Mouse (Mus musculus) forebrain, embryonic 16.5 days (tissue): ENCODE measurements around the gene Wdr90. TPM values are rescaled to one million over a fixed set of nuclear protein-coding genes. Genes with fewer than 3 reads are reported as not detected.

Experiments used
- ATAC-seq: fragments of 200-750 bp; cut with Nextera tagmentation; 2 replicates; pipeline ENCODE4 v1.8.0; 2017; ENCODE audit warnings: mild to moderate bottlenecking, moderate library complexity
- H3K27ac ChIP-seq: fragments of 300-500 bp; sonication (generic); 2 replicates; pipeline ENCODE4 v1.5.1; 2014; ENCODE audit warnings: low read length, control low read depth
- H3K27me3 ChIP-seq: fragments of 300-500 bp; sonication (generic); replicated peaks from 2 replicates; pipeline ENCODE4 v1.6.1; 2014; ENCODE audit warnings: low read length; ENCODE audit not compliant: control insufficient read depth, insufficient read depth
- H3K36me3 ChIP-seq: fragments of 300-500 bp; sonication (generic); 2 replicates; pipeline ENCODE4 v1.6.1; 2014; ENCODE audit not compliant: control insufficient read depth, insufficient read depth
- H3K4me1 ChIP-seq: fragments of 300-500 bp; sonication (generic); replicated peaks from 2 replicates; pipeline ENCODE4 v1.6.1; 2014; ENCODE audit warnings: low read length; ENCODE audit not compliant: control insufficient read depth, insufficient read depth
- H3K4me2 ChIP-seq: fragments of 300-500 bp; sonication (generic); 2 replicates; pipeline ENCODE4 v1.6.1; 2014; ENCODE audit warnings: mild to moderate bottlenecking, low read length, control low read depth
- H3K4me3 ChIP-seq: fragments of 300-500 bp; sonication (generic); replicated peaks from 2 replicates; pipeline ENCODE4 v1.5.1; 2014; ENCODE audit warnings: mild to moderate bottlenecking, low read length, control low read depth
- H3K9ac ChIP-seq: fragments of 300-500 bp; sonication (generic); replicated peaks from 2 replicates; pipeline ENCODE4 v1.6.1; 2014; ENCODE audit warnings: low read depth, low read length, control low read depth
- H3K9me3 ChIP-seq: fragments of 300-500 bp; sonication (generic); 2 replicates; pipeline ENCODE4 v1.6.1; 2016; ENCODE audit warnings: low read length; ENCODE audit not compliant: control insufficient read depth
- WGBS: fragments of 180-500 bp; shearing (Covaris S2); extraction: QIAGEN DNeasy Blood & Tissue Kit; methylation state at CpG from one replicate; pipeline ENCODE4 v1.1.7; 2014; 5-methylcytosine and 5-hydroxymethylcytosine counted together
- polyA plus RNA-seq: library from polyadenylated mRNA; unstranded; fragments of >200 nt; fragmentation: Nextera tagmentation; extraction: Ambion mirVana; gene quantifications from 2 replicates; pipeline ENCODE4 v1.2.1, GENCODE M21; 2015

Gene Wdr90
- polyA plus RNA-seq, 1 experiment from 2014 or later, result 24.8 TPM

DNA sequence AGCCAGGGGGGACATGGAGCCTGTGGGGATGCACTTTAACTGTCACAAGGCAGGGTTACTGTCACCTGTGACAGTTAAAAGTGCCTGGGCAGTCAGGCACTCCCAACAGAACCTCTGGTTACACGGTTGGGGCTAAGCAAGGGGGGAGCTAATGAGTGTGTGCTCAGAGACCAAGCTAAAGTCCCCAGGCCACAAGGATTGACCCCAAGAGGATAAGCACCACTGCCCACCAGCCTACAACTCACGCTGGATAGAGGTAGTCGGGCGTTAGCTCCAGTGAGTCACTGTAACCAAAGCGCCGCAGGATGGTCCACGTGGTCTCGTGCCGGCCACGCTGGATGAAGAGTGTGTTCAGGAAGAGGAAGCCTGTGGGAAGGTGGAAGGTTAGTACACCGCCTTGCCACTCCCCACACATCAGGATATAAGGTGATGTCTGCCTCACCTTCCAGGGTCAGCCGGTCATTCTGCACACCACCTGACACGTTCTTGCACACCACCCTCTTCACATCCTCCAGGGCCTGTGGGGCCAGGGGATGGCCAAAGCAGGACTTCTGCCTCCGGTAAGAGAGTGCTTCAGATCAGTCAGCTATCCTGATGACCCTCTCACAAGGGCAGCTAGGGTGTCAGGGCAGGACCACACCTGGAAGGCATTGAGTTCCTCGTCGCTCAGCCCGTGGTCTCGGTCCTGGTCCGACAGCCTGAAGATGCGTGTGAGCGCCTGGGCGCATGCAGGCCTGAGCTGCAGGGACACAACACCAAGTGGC is 20.0 kb downstream of the Wdr90 start, which contains the start of gene Gm20683:
Gm20683 (minus strand) TSS at position 647 of the 764 bp plus-strand sequence.
- H3K36me3 ChIP-seq, result peaks cover 26% of the 10 kb centered on the region
- H3K27ac ChIP-seq, result no peak within 1 kb of the TSS
- no peak for ATAC-seq
- H3K4me1 ChIP-seq, result peaks cover 34% of the 10 kb centered on the region
- H3K4me2 ChIP-seq, result no peak within 1 kb of the TSS
- 93% methylated on average over 22 of the region's 22 CpGs for WGBS
- no peaks in the 10 kb centered on the region for H3K9me3 ChIP-seq
- no peaks in the 10 kb centered on the region for H3K27me3 ChIP-seq
- H3K9ac ChIP-seq, result no peak within 1 kb of the TSS
- H3K4me3 ChIP-seq, result no peak within 1 kb of the TSS

DNA sequence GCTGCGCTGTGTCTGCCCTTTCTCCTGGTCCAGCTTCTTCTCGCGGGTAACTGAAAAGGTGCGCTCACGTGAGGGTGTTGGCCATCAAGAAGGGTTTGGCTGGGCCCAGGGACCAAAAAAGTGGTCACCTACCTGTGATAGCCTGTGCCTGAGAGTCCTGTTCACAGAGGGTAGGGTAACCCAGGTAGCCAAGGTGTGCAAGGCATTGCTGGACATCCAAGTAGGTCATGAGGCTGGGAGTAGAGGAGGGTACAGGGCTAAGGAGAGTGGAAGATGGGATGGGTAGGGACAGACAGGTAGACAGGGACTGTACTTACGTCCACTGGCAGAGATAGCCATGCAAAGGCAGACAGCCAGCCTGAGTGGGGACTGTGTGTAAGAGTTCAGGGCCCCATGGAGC is 20.8 kb downstream of the Wdr90 start:
- ATAC-seq, result no peak
- no peak overlapping the region for H3K27ac ChIP-seq
- H3K27me3 ChIP-seq, result no peaks in the 10 kb centered on the region
- no peak overlapping the region for H3K9ac ChIP-seq
- no peaks in the 10 kb centered on the region for H3K9me3 ChIP-seq
- H3K4me2 ChIP-seq, result no peak overlapping the region
- peaks cover 41% of the 10 kb centered on the region for H3K4me1 ChIP-seq
- 91% methylated on average over 6 of the region's 6 CpGs for WGBS
- H3K4me3 ChIP-seq, result no peak overlapping the region
- peaks cover 26% of the 10 kb centered on the region for H3K36me3 ChIP-seq

DNA sequence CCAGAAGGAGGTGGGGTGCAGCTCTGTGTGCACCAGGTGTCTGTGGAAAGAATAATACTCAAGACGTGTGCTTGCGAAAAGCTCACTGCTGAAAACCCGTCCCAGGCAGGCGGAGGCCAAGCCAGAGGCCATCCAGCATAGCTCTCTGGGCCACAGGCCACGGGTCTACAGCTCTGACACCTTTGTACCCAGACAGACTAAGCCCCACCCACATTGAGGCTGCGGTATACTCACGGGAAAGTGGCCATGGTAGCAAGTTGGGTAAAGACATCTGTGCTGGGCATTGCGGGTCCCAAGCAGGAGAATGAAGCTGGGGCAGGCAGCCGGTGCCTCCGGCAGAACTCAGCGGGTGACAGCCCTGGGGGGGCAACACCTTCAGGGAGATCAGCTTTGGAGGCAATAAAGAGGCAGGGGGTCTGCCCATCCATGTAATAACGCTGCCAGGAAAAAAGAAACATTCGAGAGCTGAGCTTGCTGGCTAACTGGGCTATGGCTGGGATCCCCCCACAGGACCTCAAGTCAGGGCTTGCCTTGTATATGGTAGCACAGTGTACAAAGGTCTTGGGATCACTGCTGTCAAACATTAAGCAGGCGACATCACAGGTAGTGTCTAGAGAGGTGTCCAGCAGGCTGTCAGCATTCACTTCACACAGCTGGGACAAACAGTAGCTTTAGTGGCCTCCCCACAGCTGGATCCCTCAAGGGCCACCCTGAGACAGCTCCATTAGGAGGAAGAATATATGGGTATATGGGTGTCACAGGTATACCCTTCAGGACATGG is 21.7 kb downstream of the Wdr90 start:
- H3K27ac ChIP-seq, result no peak overlapping the region
- H3K9ac ChIP-seq, result no peak overlapping the region
- H3K27me3 ChIP-seq, result no peaks in the 10 kb centered on the region
- H3K36me3 ChIP-seq, result peaks cover 26% of the 10 kb centered on the region
- H3K4me3 ChIP-seq, result no peak overlapping the region
- no peaks in the 10 kb centered on the region for H3K9me3 ChIP-seq
- H3K4me1 ChIP-seq, result peaks cover 46% of the 10 kb centered on the region
- no peak for ATAC-seq
- WGBS, result 90% methylated on average over 14 of the region's 14 CpGs
- no peak overlapping the region for H3K4me2 ChIP-seq

DNA sequence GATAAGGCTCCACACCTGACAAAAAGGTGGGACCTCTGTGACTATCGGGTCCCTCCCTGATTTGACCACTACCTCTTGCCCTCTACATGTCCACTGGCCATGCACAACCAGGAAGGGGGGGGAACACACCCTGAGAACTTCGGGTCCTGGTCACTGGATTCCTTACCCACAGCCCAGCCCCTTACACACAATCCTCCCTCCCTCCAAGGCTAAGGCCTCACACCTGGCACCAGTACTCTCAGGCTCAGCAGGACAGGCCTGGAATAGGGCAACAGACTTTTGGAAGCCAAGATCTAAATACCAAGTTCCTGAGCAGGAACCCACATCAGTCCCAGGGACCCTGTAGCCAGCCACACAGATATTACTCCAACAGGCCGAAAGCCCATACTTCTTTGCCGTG is 22.4 kb downstream of the Wdr90 start:
- Histone ChIP-seq H3K4me2 (no peak overlapping the region), H3K9ac (no peak overlapping the region), H3K4me3 (no peak overlapping the region), H3K9me3 (no peaks in the 10 kb centered on the region), H3K27me3 (no peaks in the 10 kb centered on the region), H3K27ac (no peak overlapping the region), H3K4me1 (peaks cover 52% of the 10 kb centered on the region), H3K36me3 (peaks cover 26% of the 10 kb centered on the region)
- WGBS, result 89% methylated on average over 4 of the region's 4 CpGs
- ATAC-seq, result no peak

DNA sequence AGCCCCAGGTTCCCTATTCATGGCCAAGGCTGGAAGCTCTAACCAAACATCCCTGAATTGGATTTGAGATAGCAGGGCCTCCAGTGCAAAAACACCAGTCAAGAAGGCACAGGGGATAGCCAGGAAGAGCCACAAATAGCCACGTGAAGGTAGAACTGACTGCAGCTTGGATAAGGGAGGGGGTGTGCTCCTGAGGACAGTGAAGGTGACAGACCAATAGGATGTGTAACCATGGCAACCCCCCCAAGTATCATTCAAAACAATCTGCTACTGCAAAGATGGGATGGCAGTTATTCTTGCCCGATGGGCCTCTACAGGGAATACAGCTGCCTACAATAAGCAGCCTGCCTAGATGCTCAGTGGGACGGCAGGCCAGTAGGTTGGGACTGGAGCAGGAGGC is 23.8 kb downstream of the Wdr90 start:
- Histone ChIP-seq H3K36me3 (peaks cover 26% of the 10 kb centered on the region), H3K9me3 (no peaks in the 10 kb centered on the region), H3K27me3 (no peaks in the 10 kb centered on the region), H3K4me3 (no peak overlapping the region), H3K4me2 (peak overlapping the region; percentile 54), H3K9ac (0 out of 2 replicates have a peak overlapping the region, but pooled peaks have one; percentile 30), H3K27ac (peak overlapping the region; percentile 67), H3K4me1 (peaks cover 47% of the 10 kb centered on the region)
- 15% methylated on average over 3 of the region's 3 CpGs for WGBS
- no peak for ATAC-seq

DNA sequence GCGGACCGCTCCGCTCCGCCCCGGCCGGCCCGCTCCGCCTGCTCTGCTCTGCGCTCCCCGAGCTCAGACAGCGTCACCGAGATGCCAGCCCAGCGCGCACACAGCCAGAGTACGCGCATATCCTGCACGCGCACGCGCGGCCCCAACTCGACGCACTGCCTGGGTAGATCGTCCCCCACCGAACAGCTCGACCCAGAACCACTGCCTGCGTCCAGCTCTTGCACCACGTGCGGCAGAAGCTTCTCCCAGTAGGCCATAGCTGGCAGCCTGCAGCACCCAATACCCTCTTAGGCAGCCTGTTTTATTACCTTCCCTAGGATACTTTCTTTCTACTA is 24.3 kb downstream of the Wdr90 start, which contains the start of gene Rhbdl1:
Rhbdl1 (minus strand) TSS at position 220 of the 335 bp plus-strand sequence.
- peak; percentile 43 for ATAC-seq
- peaks cover 26% of the 10 kb centered on the region for H3K36me3 ChIP-seq
- no peaks in the 10 kb centered on the region for H3K9me3 ChIP-seq
- H3K4me2 ChIP-seq, result peak within 1 kb of the TSS; percentile 54
- WGBS, result 0% methylated on average over 28 of the region's 29 CpGs
- H3K27ac ChIP-seq, result peak within 1 kb of the TSS; percentile 67
- peak within 1 kb of the TSS; percentile 54 for H3K4me3 ChIP-seq
- no peaks in the 10 kb centered on the region for H3K27me3 ChIP-seq
- H3K4me1 ChIP-seq, result peaks cover 49% of the 10 kb centered on the region
- H3K9ac ChIP-seq, result peak within 1 kb of the TSS; percentile 80

DNA sequence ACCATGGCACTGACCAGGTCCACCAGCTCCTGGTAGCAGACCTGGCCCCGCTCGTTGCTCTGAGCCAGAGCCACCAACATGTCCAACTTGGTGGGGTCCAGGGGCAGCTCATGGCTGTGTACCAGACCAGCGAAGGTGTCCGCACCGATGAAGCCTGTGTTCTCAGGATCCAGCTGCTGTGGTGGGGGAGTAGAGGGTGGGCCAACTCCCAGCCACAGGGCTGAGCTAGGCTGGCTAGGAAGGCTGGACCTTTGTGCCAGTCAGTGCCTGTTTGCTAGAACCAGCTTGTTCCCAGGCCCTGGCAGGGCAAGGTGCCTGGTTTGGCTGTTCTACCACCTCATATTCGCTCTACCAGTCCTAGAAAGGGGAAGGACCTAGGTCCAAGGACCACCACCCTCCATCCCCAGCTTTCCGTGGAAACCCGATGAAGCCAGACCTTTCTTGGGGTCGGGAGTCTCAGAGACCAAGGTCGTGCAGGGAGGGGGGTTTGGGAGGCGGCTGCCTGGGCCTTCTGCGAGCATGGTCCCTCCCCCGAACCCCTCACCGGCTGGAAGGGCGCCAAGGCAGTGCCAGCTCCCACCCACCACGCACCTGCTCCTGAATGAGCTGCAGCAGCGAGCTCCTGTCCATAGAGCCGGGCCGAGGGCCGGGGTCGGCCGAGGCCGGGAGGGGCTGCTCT is 24.8 kb downstream of the Wdr90 start:
- Histone ChIP-seq H3K9me3 (no peaks in the 10 kb centered on the region), H3K4me2 (peak overlapping the region; percentile 54), H3K9ac (peak overlapping the region; percentile 80), H3K4me1 (peaks cover 54% of the 10 kb centered on the region), H3K4me3 (peak overlapping the region; percentile 54), H3K27me3 (no peaks in the 10 kb centered on the region), H3K27ac (peak overlapping the region; percentile 67), H3K36me3 (peaks cover 22% of the 10 kb centered on the region)
- 21% methylated on average over 23 of the region's 23 CpGs for WGBS
- ATAC-seq, result no peak

DNA sequence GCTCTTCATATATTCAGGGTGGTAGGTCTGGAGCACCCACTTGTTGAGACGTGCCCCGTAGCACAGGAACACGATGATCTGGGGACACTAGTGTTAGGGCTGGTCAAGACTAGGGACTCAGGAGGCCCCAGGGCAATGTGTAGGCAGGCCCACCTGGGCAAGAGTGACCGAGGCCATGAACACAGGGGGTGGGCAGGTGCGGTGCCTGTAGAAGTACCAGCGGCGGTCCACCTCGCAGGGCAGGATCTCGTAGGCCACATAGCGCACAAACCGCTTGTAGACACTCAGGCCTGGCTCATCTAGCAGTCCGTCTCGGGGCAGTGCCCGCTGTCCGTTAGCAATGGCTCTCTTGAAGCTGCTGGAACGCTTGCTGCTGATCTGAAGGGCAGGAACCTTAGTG is 25.5 kb downstream of the Wdr90 start:
- Histone ChIP-seq H3K27me3 (no peaks in the 10 kb centered on the region), H3K4me1 (peaks cover 61% of the 10 kb centered on the region), H3K4me2 (no peak overlapping the region), H3K9me3 (no peaks in the 10 kb centered on the region), H3K27ac (no peak overlapping the region), H3K4me3 (no peak overlapping the region), H3K36me3 (peaks cover 23% of the 10 kb centered on the region), H3K9ac (no peak overlapping the region)
- no peak for ATAC-seq
- WGBS, result 91% methylated on average over 16 of the region's 16 CpGs

DNA sequence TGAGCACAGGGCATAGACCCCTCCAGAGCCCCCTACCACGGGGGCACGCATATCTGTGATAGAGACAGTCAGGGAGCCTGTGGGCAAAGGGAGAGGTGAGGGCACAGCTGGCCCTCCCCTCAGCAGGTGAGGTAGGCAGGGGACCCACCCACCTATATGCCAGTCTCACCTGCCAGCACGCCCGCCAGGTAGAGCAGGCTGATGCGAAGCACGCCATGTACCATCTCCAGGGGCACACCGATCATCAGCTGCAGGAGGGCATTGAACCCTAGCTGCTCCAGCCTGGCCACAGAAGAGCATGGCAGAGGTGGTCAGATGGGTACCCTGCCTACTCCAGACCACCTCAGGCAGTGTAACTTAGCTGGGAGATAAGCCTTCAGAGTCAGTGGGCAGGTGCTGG is 26.0 kb downstream of the Wdr90 start:
- no peaks in the 10 kb centered on the region for H3K27me3 ChIP-seq
- no peak overlapping the region for H3K4me2 ChIP-seq
- H3K9ac ChIP-seq, result no peak overlapping the region
- no peak overlapping the region for H3K4me3 ChIP-seq
- ATAC-seq, result no peak
- peaks cover 65% of the 10 kb centered on the region for H3K4me1 ChIP-seq
- 95% methylated on average over 7 of the region's 7 CpGs for WGBS
- no peaks in the 10 kb centered on the region for H3K9me3 ChIP-seq
- H3K36me3 ChIP-seq, result peaks cover 22% of the 10 kb centered on the region
- no peak overlapping the region for H3K27ac ChIP-seq
